Mouse (Mus musculus): ENCODE measurements at regions not wholly inside any gene's neighbourhood (a gene's known extent, or its start where the extent isn't known, plus 50 kb on each side); places are given as distances from the start of the nearest gene placed in this dataset.

DNA sequence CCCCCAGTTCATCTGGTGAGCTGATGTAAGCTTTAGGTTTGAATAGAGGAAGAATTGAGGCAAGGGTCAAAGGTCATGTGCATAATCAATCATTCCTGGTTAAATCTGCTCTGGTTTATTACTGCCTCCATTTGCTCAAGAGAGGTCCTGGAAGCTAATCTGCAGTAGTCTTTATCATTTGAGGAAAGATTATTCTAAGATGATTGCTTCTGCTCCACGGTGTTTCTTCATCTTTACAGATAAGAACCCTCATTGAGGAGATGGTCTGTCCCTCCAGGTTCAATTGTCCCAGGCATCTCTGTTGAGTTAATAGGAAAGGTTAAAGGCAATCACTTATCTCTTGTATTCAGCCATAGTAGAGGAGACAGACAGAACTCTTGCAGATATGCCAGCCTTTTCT lies 3557.5 kb upstream of the Gm6569 start:
- Histone ChIP-seq H3K4me1 (no peaks in the 10 kb centered on the region), H3K9me3 (replicated peaks) (no peaks in the 10 kb centered on the region), H3K4me3 (no peak overlapping the region), H3K27me3 (no peaks in the 10 kb centered on the region), H3K36me3 (ENCODE audit: poor library complexity, severe bottlenecking) (no peaks in the 10 kb centered on the region), H3K27ac (no peak overlapping the region), H3K9ac (no peak overlapping the region), H3K4me2 (no peak overlapping the region)
- WGBS, result 71% methylated on average over 1 of the region's 1 CpGs
- ATAC-seq, result no peak

DNA sequence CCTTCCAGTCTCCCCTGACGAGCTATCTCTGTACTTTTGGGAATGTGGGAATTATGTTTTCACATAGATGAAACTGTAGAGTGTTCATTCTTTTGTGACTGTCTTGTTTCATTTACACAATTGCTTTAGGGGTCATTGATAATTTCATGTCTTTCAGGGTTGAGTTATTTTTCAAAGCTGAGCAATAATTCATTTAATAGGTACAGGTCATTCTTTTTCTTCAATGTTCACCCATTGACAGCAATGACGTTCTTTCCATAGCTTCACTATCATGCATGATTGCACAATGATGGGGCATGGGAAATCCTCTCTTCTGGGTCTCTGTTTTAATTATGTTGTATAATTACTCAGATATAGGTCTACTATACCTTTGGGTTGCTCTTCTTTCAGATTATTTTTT lies 3512.6 kb upstream of the Gm6569 start:
- no peak overlapping the region for H3K9ac ChIP-seq
- H3K4me2 ChIP-seq, result no peak overlapping the region
- H3K4me3 ChIP-seq, result no peak overlapping the region
- H3K27me3 ChIP-seq, result no peaks in the 10 kb centered on the region
- WGBS, result 31% methylated on average over 2 of the region's 2 CpGs
- no peaks in the 10 kb centered on the region for H3K9me3 ChIP-seq (replicated peaks)
- no peaks in the 10 kb centered on the region for H3K36me3 ChIP-seq (ENCODE audit: poor library complexity, severe bottlenecking)
- H3K27ac ChIP-seq, result no peak overlapping the region
- H3K4me1 ChIP-seq, result no peaks in the 10 kb centered on the region
- ATAC-seq, result no peak

DNA sequence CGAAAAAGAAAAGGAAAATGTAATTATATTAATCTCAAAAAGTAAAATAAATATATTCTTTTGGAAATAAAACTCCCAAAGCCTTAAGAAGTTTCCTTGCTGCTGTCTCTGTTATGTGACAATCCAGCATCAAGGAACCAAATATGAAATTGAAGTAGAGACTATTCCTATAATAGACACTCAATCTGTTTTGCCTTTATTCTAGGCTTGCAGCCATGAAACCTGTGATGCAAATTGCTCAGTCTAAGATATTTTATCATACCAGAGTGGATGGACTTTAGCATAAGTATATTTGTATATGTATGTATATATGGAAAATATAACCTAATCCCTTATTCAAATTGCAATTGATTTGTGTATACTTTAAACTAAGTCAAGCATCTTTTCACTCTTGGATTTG lies 3495.1 kb upstream of the Gm6569 start:
- H3K27me3 ChIP-seq, result no peaks in the 10 kb centered on the region
- no peak overlapping the region for H3K27ac ChIP-seq
- H3K4me1 ChIP-seq, result no peaks in the 10 kb centered on the region
- H3K4me3 ChIP-seq, result no peak overlapping the region
- no peak overlapping the region for H3K9ac ChIP-seq
- 93% methylated on average over 1 of the region's 1 CpGs for WGBS
- ATAC-seq, result no peak
- no peak overlapping the region for H3K4me2 ChIP-seq
- H3K36me3 ChIP-seq (ENCODE audit: poor library complexity, severe bottlenecking), result no peaks in the 10 kb centered on the region
- no peaks in the 10 kb centered on the region for H3K9me3 ChIP-seq (replicated peaks)

DNA sequence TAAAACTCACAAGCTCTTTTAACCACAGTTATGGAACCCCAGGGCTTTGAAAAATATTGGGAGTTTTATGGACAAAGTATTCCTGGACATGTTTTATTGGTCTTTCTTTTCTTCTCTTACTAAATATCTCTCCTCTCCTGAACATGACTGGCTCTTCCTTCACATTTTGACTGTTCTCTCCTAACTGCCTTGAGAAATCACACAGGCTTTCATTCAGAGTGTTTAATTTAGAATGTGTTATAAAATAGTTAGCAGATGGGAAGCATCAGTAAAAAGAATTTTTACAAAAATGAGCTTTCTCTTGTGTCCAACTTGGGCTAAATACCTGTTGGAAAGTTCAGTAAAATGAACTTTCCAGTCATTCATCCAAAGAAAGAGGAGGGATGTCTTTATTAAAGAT lies 3493.0 kb upstream of the Gm6569 start:
- Histone ChIP-seq H3K4me1 (no peaks in the 10 kb centered on the region), H3K9me3 (replicated peaks) (no peaks in the 10 kb centered on the region), H3K36me3 (ENCODE audit: poor library complexity, severe bottlenecking) (no peaks in the 10 kb centered on the region), H3K27me3 (no peaks in the 10 kb centered on the region), H3K4me3 (no peak overlapping the region), H3K27ac (no peak overlapping the region), H3K9ac (no peak overlapping the region), H3K4me2 (no peak overlapping the region)
- no peak for ATAC-seq

GRCm38 (mm10) chr15:70357961-70358360 lies 3476.4 kb upstream of the Gm6569 start:
- H3K27ac ChIP-seq, result no peak overlapping the region
- H3K9me3 ChIP-seq (replicated peaks), result no peaks in the 10 kb centered on the region
- no peaks in the 10 kb centered on the region for H3K4me1 ChIP-seq
- no peak overlapping the region for H3K4me2 ChIP-seq
- WGBS, result 89% methylated on average over 10 of the region's 10 CpGs
- no peak overlapping the region for H3K4me3 ChIP-seq
- no peak overlapping the region for H3K9ac ChIP-seq
- peak; percentile 19; the same call in 1 of the 2 replicates for ATAC-seq
- H3K36me3 ChIP-seq (ENCODE audit: poor library complexity, severe bottlenecking), result no peaks in the 10 kb centered on the region
- H3K27me3 ChIP-seq, result no peaks in the 10 kb centered on the region

DNA sequence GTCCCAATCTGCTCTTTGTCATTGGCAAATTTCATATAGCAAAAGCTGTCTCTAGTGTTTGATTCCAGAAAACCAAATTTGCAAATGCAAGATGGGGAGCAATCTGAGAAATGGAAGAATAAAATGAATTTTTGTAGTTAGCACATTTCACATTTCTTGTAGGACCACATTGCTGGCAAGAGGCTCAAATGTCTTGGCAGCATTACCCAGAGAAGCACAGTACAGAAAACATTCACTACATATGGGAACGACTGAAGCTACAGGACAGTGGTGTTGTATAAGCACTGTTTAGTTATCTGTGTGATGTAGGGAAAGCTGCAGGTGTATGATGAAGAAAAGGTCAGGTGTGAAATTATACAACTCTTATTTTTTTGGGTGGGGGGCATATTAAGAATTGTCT lies 3449.7 kb upstream of the Gm6569 start:
- no peaks in the 10 kb centered on the region for H3K4me1 ChIP-seq
- 91% methylated on average over 1 of the region's 1 CpGs for WGBS
- no peak overlapping the region for H3K4me2 ChIP-seq
- H3K27ac ChIP-seq, result no peak overlapping the region
- H3K4me3 ChIP-seq, result no peak overlapping the region
- no peak overlapping the region for H3K9ac ChIP-seq
- no peak for ATAC-seq
- no peaks in the 10 kb centered on the region for H3K27me3 ChIP-seq
- no peaks in the 10 kb centered on the region for H3K9me3 ChIP-seq (replicated peaks)
- H3K36me3 ChIP-seq (ENCODE audit: poor library complexity, severe bottlenecking), result no peaks in the 10 kb centered on the region

DNA sequence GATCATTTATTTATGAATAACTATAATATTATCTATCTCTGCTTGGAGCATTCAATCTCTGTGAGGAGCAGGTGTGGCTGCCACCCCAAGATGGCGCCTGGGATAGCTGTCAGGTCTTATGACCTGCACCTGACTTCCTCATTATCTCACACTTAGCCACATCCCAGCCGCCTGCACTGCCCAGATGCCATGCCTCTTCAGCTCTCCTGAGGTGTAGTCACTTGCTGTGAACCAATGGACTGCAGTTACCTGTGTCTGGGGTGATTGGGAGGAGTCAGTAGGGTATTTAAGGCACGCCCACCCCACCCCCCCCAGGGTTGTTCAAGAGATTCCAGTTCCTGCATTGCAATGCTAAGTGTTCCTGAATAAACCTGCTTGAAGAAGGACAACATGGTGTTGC lies 3418.1 kb upstream of the Gm6569 start:
- no peaks in the 10 kb centered on the region for H3K36me3 ChIP-seq (ENCODE audit: poor library complexity, severe bottlenecking)
- 82% methylated on average over 3 of the region's 3 CpGs for WGBS
- H3K4me3 ChIP-seq, result no peak overlapping the region
- no peak overlapping the region for H3K9ac ChIP-seq
- H3K9me3 ChIP-seq (replicated peaks), result no peaks in the 10 kb centered on the region
- no peaks in the 10 kb centered on the region for H3K4me1 ChIP-seq
- H3K4me2 ChIP-seq, result no peak overlapping the region
- no peak overlapping the region for H3K27ac ChIP-seq
- H3K27me3 ChIP-seq, result no peaks in the 10 kb centered on the region
- ATAC-seq, result no peak

DNA sequence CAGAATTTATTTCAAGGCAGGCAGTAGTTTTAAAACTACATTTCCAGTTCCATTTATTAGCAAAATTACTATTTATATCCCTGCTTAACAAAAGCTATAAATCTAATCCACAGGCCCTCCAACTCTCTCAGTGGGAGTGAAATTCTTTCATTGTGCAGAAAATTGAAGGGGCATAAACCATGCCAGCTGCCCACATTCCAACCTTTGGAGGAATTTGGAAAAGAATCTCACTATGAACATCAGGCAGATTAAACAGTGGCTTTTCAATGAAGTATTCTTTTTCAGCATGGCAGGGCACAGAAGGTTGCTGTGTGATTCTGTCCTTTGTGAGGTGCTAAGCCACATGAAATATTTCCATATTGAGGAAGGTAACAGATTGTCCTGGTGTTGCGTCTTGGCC lies 3408.8 kb upstream of the Gm6569 start:
- H3K4me2 ChIP-seq, result no peak overlapping the region
- H3K27ac ChIP-seq, result no peak overlapping the region
- no peak overlapping the region for H3K9ac ChIP-seq
- WGBS, result 63% methylated on average over 1 of the region's 1 CpGs
- H3K27me3 ChIP-seq, result no peaks in the 10 kb centered on the region
- no peak for ATAC-seq
- no peaks in the 10 kb centered on the region for H3K36me3 ChIP-seq (ENCODE audit: poor library complexity, severe bottlenecking)
- no peaks in the 10 kb centered on the region for H3K9me3 ChIP-seq (replicated peaks)
- H3K4me1 ChIP-seq, result no peaks in the 10 kb centered on the region
- no peak overlapping the region for H3K4me3 ChIP-seq
